Mouse (Mus musculus): ENCODE measurements at regions not wholly inside any gene's neighbourhood (a gene's known extent, or its start where the extent isn't known, plus 50 kb on each side); places are given as distances from the start of the nearest gene placed in this dataset.

GRCm38 (mm10) chr16:47205339-47205738 lies 707.0 kb upstream of the Nectin3 start:
- no peaks in the 10 kb centered on the region for H3K27me3 ChIP-seq (replicated peaks)
- H3K4me2 ChIP-seq = no peak overlapping the region
- no peaks in the 10 kb centered on the region for H3K36me3 ChIP-seq (replicated peaks)
- ATAC-seq (replicated peaks) = peak; percentile 80
- H3K27ac ChIP-seq = no peak overlapping the region
- WGBS = 43% methylated on average over 4 of the region's 4 CpGs
- H3K4me3 ChIP-seq = no peak overlapping the region
- no peaks in the 10 kb centered on the region for H3K9me3 ChIP-seq
- H3K9ac ChIP-seq = no peak overlapping the region
- H3K4me1 ChIP-seq = peaks cover 4% of the 10 kb centered on the region; the same call in 1 of the 2 replicates

DNA sequence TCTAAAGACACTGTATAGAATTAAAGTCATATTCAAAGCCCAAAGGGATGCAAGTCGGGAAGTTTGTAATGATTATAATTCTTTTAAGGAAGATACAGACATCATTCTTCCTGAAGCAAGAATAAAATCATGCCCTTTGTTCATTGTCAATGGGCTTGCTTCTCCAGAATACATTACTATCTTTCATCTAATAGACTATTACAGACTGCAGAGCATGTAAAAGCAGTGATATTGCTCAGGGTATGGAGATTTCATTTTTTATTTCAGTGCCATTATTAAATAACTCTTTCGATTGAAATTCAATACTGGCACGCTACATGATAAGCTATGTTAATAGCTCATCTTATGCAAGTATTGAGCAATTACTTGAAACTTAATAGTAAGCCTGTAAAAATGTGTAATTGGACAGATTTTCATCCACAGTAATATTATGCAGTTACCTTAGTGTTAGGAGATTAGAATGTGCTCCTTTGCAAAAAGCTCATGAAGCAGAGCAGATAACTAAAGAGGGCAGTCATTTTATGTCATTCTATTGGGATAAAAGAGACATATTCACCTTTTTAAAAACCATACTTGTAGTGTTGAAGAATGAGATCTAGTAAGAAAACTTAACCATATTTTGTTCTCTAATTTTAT lies 706.5 kb upstream of the Nectin3 start:
- Histone ChIP-seq H3K4me1 (peaks cover 4% of the 10 kb centered on the region; the same call in 1 of the 2 replicates), H3K9me3 (no peaks in the 10 kb centered on the region), H3K4me2 (no peak overlapping the region), H3K4me3 (no peak overlapping the region), H3K27ac (no peak overlapping the region), H3K27me3 (replicated peaks) (no peaks in the 10 kb centered on the region), H3K36me3 (replicated peaks) (no peaks in the 10 kb centered on the region), H3K9ac (no peak overlapping the region)
- peak; percentile 76 for ATAC-seq (replicated peaks)
- 57% methylated on average over 3 of the region's 3 CpGs for WGBS

GRCm38 (mm10) chr16:47204031-47204430 lies 705.7 kb upstream of the Nectin3 start:
- Histone ChIP-seq H3K4me2 (no peak overlapping the region), H3K4me3 (no peak overlapping the region), H3K4me1 (peaks cover 4% of the 10 kb centered on the region; the same call in 1 of the 2 replicates), H3K36me3 (replicated peaks) (no peaks in the 10 kb centered on the region), H3K27ac (no peak overlapping the region), H3K27me3 (replicated peaks) (no peaks in the 10 kb centered on the region), H3K9ac (no peak overlapping the region), H3K9me3 (no peaks in the 10 kb centered on the region)
- peak; percentile 49; the same call in 1 of the 2 replicates for ATAC-seq (replicated peaks)

- Histone ChIP-seq H3K9me3 (no peaks in the 10 kb centered on the region), H3K4me3 (no peak overlapping the region), H3K27me3 (replicated peaks) (no peaks in the 10 kb centered on the region), H3K4me2 (no peak overlapping the region), H3K27ac (no peak overlapping the region), H3K9ac (no peak overlapping the region), H3K36me3 (replicated peaks) (no peaks in the 10 kb centered on the region), H3K4me1 (no peaks in the 10 kb centered on the region)
- no peak for ATAC-seq (replicated peaks)
- 94% methylated on average over 3 of the region's 3 CpGs for WGBS
These were observed 673.3 kb upstream of the Nectin3 start for GRCm38 (mm10) chr16:47171444-47172182.

DNA sequence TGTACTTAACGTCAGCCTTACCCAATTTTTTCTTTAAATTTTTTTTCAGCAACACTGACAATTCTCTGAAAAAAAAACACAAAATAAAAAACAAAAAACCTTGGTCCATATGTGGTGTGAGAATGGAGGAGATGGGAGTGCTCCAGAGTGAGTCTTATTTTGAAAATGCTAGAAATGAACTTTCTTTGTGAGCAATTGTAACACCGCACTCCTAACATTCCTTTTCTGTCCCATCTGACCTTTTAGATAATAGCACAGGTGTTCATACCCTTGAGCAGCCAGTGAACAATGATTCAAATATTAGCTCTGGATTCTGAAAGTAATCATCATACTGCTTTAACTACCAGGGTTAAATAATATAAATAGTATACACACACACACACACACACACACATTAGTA lies 666.2 kb upstream of the Nectin3 start:
- Histone ChIP-seq H3K27ac (no peak overlapping the region), H3K9ac (no peak overlapping the region), H3K36me3 (replicated peaks) (no peaks in the 10 kb centered on the region), H3K4me3 (no peak overlapping the region), H3K9me3 (no peaks in the 10 kb centered on the region), H3K27me3 (replicated peaks) (no peaks in the 10 kb centered on the region), H3K4me2 (no peak overlapping the region), H3K4me1 (no peaks in the 10 kb centered on the region)
- ATAC-seq (replicated peaks) = no peak
- WGBS = 80% methylated on average over 2 of the region's 2 CpGs
